Mouse (Mus musculus) lung, postnatal 36 days (tissue): Measurements from ENCODE around the gene Sult2b1.

Source experiments
- DNase-seq: peaks from one replicate; pipeline ENCODE4 v3.0.0; 2022; ENCODE audit warnings: mixed read lengths

Gene Sult2b1

GRCm38 (mm10) chr7:45710477-45711191 is 73.8 kb downstream of the Sult2b1 start:
- no peak for DNase-seq

GRCm38 (mm10) chr7:45709677-45710355 is 74.7 kb downstream of the Sult2b1 start:
- DNase-seq, result no peak

DNA sequence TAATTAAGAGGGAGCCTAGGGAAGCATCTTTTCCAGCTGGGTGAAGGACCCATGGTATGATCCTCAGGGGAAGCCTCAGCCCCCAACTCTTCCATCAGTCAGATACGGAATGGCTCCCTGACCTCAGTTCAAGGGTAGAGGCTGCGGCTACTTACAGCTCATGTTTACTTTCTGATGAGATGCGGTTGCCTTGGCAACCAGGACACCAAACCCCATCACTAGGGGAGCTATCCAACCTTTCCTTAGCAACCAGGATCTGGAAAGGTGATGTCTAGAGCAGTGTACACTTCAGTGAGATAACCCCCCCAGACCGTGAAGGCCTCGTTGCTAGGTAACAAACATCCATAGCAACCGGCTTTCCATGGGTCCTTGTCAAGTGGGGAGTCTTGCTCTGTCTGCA is 75.4 kb downstream of the Sult2b1 start:
- DNase-seq, result no peak

DNA sequence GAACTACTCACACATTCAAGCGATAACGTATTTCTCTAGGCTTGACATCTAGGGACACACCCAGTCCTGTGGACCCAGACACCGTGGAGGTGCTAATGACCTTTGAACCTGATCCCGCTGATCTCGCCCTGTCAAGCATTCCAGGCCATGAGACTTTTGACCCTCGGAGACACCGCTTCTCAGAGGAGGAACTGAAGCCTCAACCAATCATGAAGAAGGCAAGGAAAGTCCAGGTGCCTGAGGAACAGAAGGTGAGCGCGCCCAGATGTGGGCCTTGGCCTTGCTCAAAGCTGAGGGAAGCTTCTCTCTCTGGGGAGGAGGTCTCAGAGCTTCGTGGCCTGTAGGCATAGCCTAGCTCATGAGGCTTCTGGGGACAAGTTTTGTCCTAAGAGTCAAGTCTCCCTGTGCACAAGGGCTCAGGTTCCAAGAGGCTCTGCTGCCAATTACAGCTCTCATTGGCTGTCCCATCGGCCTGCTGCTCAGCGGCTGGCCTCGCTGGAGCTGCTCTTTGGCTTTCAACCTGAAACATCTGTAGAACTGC is 76.2 kb downstream of the Sult2b1 start:
- DNase-seq, result no peak

DNA sequence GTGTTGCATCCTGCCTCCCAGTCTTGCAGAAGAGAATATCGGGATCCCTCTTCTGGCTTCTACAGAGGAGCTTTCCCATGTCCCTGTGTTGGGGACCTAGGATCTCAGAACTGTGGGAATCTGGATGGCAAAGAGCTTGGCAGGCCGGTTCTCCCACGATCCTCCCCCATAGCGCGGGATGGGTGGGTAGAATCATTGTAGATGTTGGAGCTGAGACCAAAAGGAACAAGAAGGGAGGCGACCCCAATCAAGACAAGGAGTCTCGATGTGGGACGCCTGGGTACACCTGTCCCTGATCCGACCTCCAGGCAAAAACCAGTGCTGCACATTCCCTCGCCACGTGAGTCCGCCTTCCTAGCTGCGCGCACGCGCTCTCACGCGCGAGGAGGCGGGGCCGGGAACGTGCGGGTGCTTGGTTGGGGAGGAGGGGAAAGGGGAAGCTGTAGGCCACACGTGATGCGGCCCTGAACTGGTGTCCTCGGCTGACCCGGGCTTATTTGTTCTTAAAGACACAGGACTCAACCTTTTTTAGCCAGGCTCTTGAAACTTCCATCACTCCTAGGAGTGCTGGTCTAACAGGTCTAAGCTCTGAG is 77.0 kb downstream of the Sult2b1 start:
- DNase-seq, result peak; percentile 99

DNA sequence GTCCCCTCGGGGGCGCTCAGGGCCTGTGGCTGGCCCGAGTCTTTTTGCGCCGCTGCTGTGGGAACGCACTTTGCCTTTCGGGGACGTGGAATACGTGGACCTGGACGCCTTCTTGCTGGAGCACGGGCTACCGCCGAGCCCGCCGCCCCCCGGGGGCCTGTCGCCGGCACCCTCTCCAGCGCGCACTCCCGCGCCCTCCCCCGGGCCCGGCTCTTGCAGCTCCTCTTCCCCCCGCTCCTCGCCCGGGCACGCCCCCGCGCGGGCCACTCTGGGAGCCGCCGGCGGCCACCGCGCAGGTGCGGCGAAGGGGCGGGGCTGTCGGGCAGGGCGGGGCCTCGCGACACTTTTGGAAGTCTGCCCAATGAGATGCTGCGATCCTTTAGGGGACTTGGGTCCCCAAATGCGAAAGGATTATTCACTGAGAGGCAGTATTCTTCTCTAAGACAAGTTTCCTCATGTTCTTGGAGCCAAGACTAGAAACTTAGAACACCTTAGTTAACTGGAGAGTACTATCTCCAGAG is 77.7 kb downstream of the Sult2b1 start:
- peak; percentile 88 for DNase-seq

- peak; percentile 95 for DNase-seq
Measured at GRCm38 (mm10) chr7:45705873-45706281, 78.6 kb downstream of the Sult2b1 start.

- DNase-seq, result no peak
Measured at GRCm38 (mm10) chr7:45705443-45705864, 79.0 kb downstream of the Sult2b1 start.

DNA sequence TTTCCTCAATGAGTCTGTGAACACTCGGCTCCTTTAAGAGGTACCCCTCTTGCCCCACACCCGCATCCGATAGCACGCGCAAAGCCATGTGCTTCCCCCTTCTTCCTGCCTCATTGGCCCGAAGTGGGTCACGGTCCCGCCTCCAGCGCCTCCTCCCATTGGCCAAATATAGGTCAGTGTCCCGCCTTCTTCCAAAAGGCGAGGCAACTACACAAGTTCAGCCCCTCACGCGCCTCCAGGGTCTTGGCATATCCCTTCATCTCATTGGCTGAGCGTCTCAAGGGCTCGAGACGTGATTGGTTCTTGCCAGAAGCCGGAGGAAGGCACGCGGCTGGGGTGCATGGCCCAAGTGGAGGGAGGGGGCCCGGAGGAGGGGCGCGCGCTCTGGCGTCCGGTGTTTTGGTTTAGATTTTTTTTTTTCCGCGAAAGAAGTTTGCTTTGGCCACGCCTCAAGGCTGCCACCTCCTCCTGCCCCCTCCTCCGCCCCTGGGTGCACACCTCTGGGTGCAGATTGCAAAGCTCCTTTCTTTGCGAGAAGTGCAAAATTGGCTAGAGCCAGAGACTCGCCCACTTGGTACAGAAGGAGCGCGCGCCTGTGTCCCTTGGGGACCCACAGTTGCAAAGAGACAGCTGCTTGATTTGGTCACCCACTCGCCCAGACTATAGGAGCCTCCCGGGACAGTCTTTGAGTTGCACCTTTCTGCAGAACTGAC is 79.6 kb downstream of the Sult2b1 start, which contains the start of gene Dbp:
Dbp (plus strand) TSS at position 359 of the 713 bp plus-strand sequence.
- peak; percentile 100 for DNase-seq

- DNase-seq, result peak; percentile 83
Measured at GRCm38 (mm10) chr7:45704046-45704559, 80.4 kb downstream of the Sult2b1 start.

DNA sequence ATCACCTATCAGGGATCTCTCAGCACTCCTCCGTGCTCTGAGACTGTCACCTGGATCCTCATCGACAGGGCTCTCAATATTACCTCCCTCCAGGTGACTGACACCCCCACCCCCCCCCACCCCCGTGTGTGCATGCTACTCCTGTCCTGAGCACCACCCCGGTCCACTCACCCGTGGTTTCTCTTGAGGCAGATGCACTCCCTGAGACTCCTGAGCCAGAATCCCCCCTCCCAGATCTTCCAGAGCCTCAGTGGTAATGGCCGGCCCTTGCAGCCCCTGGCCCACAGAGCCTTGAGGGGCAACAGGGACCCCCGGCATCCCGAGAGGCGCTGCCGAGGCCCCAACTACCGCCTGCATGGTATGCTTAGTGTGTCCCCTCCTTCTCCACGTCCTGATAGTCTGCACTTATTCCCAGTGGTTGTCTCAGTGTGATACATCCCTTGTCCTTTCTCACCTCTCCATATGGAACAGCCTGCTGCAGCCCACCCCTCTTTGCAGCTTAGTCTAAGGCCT is 80.9 kb downstream of the Sult2b1 start:
- DNase-seq, result no peak

DNA sequence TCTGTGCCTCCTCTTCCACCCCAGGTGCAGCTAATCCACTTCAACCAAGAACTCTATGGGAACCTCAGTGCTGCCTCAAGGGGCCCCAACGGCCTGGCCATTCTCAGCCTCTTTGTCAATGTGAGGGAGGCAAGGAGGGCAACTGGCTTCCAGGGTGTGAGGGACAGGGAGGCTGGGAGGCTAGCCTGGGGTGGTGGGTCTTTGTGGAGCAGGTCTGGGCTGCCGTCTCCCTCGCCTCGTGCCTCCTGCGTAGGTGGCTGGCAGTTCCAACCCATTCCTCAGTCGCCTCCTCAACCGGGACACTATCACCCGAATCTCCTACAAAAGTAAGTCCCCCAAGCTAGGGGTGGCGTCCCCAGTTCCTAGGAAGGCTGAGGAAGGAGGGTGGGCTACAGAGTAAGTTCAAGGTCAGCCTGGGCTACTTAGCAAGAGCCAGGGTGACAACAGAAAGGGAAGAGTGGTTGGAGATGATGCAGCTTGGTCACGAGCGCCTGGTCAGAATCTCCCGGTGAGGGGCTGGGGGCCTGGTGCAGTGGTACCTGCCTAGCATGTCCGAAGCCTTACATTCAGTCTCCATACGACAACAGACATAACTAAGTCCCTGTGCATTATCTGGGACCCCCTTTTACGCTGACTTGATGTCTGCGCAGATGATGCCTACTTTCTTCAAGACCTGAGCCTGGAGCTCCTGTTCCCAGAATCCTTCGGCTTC is 81.5 kb downstream of the Sult2b1 start:
- no peak for DNase-seq

DNA sequence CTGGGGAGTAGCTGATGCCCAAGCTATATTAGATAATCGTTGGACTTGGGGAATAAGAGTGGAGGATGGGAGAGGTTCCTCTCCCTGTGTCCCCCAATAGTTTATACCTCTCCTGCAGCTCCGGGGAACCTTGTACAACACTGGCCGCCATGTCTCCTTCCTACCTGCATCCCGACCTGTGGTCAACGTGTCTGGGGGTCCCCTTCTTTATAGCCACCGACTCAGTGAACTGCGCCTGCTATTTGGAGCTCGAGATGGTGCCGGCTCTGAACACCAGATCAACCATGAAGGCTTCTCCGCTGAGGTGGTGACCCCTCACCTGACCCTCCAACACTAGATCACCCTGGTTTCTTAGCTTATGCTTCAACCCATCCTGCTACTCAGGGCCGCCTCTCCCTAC is 82.2 kb downstream of the Sult2b1 start:
- no peak for DNase-seq

- DNase-seq, result no peak
Measured at GRCm38 (mm10) chr7:45701607-45702006, 82.9 kb downstream of the Sult2b1 start.

- DNase-seq, result no peak
Measured at GRCm38 (mm10) chr7:45701072-45701471, 83.4 kb downstream of the Sult2b1 start.

DNA sequence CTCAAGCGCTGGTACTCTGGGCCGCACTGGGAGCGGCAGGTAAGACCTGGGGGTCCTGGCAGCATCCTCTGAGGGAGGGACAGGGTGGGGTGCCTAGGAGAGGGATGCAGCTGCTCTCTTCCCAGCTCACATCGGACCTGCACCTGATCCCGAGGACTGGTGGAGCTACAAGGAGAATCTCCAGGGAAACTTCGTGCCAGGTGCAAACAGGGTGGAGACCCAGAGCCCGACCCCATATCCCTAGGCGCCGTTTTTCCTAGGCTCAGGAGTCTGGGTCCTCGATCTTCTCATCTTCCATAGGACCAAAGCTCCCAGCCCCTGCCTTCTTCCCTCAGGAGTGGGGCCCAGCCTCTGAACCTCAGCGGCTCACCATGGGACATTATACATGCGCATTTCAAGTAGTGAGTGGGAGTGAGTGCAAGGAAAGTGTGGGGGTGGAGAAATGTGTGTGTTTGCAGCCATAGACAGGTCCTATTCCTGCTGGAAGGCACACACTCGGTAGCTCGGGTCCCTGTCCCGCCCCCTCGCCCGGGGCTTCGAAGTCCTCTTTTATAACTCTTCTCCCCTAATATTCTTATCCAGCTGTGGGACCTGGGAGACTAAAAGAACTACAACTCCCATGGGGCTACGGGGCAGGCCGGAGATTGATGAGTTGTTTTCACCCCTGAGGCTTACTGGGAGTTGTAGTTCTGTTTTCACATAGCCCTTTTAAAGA is 84.0 kb downstream of the Sult2b1 start:
- peak; percentile 94 for DNase-seq

GRCm38 (mm10) chr7:45699523-45700141 is 84.8 kb downstream of the Sult2b1 start, which contains the start of gene Car11:
TSS of gene Car11 (plus strand) at chr7:45699843.
- DNase-seq, result no peak

DNA sequence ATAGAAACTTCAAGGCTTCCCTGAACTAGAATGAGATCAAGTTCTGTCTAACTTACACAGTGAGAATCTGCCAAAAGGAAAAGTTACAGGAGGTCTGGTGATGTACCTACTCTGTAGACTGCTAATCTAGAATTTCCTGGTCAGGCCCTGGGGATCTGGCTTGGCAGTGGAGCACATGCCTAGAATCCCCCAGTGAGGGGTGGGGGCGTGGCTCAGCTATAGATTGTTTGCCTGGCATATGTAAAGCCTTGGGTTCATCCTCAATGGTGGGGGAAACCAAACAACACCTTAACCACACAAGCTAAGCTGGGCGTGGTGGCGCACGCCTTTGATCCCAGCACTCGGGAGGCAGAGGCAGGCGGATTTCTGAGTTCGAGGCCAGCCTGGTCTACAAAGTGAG is 86.6 kb downstream of the Sult2b1 start:
- DNase-seq, result no peak

DNA sequence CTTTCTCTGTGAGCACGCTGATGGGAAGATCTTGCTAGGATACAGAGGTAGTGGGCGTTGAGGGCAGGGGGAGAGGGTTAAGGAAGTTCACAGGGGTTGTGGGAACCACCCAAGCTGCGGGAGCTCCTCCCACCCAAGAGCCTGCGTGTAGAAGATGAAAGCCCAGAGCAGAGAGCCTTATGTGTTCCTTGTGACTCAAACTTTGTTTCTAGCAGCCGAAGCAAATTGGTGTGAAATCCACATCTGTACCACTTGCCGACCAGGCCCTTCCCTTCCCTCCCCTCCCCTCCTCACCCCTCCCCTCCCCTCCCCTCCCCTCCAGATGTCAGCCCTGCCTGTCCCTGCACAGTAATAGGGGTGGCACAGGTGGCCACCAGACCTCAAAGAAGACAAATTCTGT is 89.4 kb downstream of the Sult2b1 start:
- DNase-seq, result no peak

- DNase-seq, result no peak
Measured at GRCm38 (mm10) chr7:45693921-45694591, 90.4 kb downstream of the Sult2b1 start, which contains the start of gene Sec1. TSS of gene Sec1 (minus strand) at chr7:45694402.
